Mouse (Mus musculus): ENCODE data around the gene Lrp2bp. TPM values are rescaled to one million over a fixed set of nuclear protein-coding genes. Genes with fewer than 3 reads are reported as not detected.

Gene Lrp2bp
- polyA plus RNA-seq, 1 experiment from 2014 or later: 0.45 TPM

DNA sequence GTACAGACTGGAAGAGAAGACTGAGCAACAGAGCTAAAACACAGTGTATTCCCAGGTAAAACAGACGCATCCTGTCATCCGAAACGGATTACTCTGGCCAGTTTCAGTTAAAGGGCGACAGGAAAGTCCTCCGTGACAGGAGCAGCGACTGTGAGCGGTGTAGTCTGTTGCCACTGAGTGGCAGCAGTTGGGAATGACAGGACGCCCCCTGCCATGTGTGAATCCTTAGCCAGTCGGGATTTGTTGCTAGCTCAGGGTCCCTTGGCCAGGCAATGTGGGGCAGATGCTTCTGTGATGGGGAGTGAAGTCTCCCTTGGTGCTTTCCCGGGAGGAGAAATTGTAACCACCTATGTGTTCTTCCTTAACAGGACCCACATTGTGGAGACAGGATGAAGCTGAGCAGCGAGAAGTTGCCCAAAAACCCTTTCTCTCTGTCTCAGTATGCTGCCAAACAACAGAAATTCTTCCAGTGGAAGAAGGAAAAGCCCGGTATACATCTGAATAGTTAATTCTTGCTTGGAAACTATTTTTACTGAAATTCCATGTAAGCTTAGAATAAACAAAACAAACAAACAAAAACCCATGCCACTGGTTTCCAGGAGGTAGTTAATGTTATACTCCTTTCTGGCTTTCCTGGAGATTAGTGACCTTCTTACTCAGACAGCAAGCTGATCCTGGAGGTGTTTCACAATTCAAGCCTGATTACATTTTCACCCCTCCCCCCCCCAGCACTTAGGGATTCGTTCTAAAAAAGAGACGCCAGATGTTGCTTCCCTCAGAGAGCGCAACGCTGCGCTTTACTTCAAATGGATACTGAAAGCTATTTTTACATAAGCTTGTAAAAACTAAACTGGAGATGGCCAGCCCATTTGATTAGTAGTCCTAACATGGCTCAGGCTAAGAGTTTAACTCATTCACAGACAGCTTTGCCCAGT is 11.9 kb downstream of the Lrp2bp start:
- H3K4me2 ChIP-seq (ENCODE audit: low read length): peak overlapping the region; percentile 41
- no peaks in the 10 kb centered on the region for H3K9me3 ChIP-seq (replicated peaks; ENCODE audit: low read length)
- peak; percentile 63 for DNase-seq (ENCODE audit: low spot score)
- ATAC-seq (replicated peaks; ENCODE audit: low FRiP score, low read depth): peak; percentile 74
- H3K4me1 ChIP-seq (replicated peaks; ENCODE audit: insufficient read depth, low read length): no peaks in the 10 kb centered on the region
- H3K27ac ChIP-seq: peak overlapping the region; percentile 54; the same call in 1 of the 2 replicates
- no peaks in the 10 kb centered on the region for H3K36me3 ChIP-seq (ENCODE audit: insufficient read depth, low read length)
- peak; percentile 55 for TF ChIP-seq CTCF (IDR thresholded peaks at IDR 0.05; ENCODE audit: low read depth)
- no peaks in the 10 kb centered on the region for H3K27me3 ChIP-seq (ENCODE audit: insufficient read depth, low read length)
- 17% methylated on average over 17 of the region's 17 CpGs for WGBS
- H3K9ac ChIP-seq (ENCODE audit: low read depth, low read length): no peak overlapping the region
- 0 out of 2 replicates have a peak overlapping the region, but pooled peaks have one; percentile 2 for H3K4me3 ChIP-seq (replicated peaks; ENCODE audit: low read depth, low read length)

DNA sequence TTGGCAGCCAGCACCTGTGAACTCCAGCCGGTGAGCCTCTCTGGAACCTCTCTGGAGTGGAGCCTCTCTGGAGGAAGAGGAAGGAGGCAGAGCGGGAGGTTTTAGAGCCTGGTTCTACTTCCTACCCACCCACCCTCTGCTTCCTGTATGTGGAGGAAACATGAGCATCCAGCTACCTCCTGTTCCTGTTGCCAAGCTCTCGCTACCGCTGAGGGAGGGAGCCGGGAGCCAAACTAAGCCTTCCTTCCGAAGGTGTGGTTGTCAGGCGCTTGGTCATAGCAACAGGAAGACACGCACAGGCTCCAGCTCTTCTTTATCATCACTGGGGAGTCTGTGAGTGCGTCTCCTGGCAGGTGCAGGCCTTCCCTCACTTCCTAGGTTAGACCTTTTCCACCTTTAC is 23.1 kb downstream of the Lrp2bp start:
- no peak for TF ChIP-seq CTCF (IDR thresholded peaks at IDR 0.05; ENCODE audit: low read depth)
- H3K27ac ChIP-seq: no peak overlapping the region
- DNase-seq (ENCODE audit: low spot score): no peak
- no peaks in the 10 kb centered on the region for H3K36me3 ChIP-seq (ENCODE audit: insufficient read depth, low read length)
- H3K4me3 ChIP-seq (replicated peaks; ENCODE audit: low read depth, low read length): no peak overlapping the region
- no peak for ATAC-seq (replicated peaks; ENCODE audit: low FRiP score, low read depth)
- no peak overlapping the region for H3K9ac ChIP-seq (ENCODE audit: low read depth, low read length)
- H3K9me3 ChIP-seq (replicated peaks; ENCODE audit: low read length): no peaks in the 10 kb centered on the region
- no peaks in the 10 kb centered on the region for H3K27me3 ChIP-seq (ENCODE audit: insufficient read depth, low read length)
- no peaks in the 10 kb centered on the region for H3K4me1 ChIP-seq (replicated peaks; ENCODE audit: insufficient read depth, low read length)
- 86% methylated on average over 9 of the region's 9 CpGs for WGBS
- no peak overlapping the region for H3K4me2 ChIP-seq (ENCODE audit: low read length)

DNA sequence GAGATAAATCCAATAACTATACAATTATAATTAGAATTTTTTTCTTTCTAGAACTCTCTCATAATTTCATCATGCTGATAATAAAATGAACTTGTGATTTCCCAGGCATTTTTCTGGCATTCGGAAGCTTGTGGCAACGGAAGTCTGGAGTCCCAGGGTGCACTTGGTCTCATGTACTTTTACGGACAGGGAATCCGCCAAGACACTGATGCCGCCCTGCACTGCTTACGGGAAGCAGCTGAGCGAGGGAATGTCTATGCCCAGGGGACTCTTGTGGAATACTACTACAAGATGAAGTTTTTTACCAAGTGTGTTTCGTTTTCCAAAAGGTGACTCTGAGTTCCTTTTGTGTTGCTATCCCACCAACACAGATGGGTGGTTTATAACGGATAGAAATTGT is 23.7 kb downstream of the Lrp2bp start:
- Histone ChIP-seq H3K36me3 (ENCODE audit: insufficient read depth, low read length) (no peaks in the 10 kb centered on the region), H3K9me3 (replicated peaks; ENCODE audit: low read length) (no peaks in the 10 kb centered on the region), H3K27me3 (ENCODE audit: insufficient read depth, low read length) (no peaks in the 10 kb centered on the region), H3K27ac (no peak overlapping the region), H3K4me3 (replicated peaks; ENCODE audit: low read depth, low read length) (no peak overlapping the region), H3K4me2 (ENCODE audit: low read length) (no peak overlapping the region), H3K4me1 (replicated peaks; ENCODE audit: insufficient read depth, low read length) (no peaks in the 10 kb centered on the region), H3K9ac (ENCODE audit: low read depth, low read length) (no peak overlapping the region)
- TF ChIP-seq CTCF (IDR thresholded peaks at IDR 0.05; ENCODE audit: low read depth): no peak
- ATAC-seq (replicated peaks; ENCODE audit: low FRiP score, low read depth) (no peak), DNase-seq (ENCODE audit: low spot score) (no peak)
- 93% methylated on average over 9 of the region's 9 CpGs for WGBS

- no peak for TF ChIP-seq CTCF (IDR thresholded peaks at IDR 0.05; ENCODE audit: low read depth)
- Histone ChIP-seq H3K9ac (ENCODE audit: low read depth, low read length) (no peak overlapping the region), H3K36me3 (ENCODE audit: insufficient read depth, low read length) (no peaks in the 10 kb centered on the region), H3K27me3 (ENCODE audit: insufficient read depth, low read length) (no peaks in the 10 kb centered on the region), H3K27ac (no peak overlapping the region), H3K9me3 (replicated peaks; ENCODE audit: low read length) (no peaks in the 10 kb centered on the region), H3K4me1 (replicated peaks; ENCODE audit: insufficient read depth, low read length) (no peaks in the 10 kb centered on the region), H3K4me2 (ENCODE audit: low read length) (no peak overlapping the region), H3K4me3 (replicated peaks; ENCODE audit: low read depth, low read length) (no peak overlapping the region)
- DNase-seq (ENCODE audit: low spot score): peak; percentile 44
- WGBS: 46% methylated on average over 4 of the region's 4 CpGs
- ATAC-seq (replicated peaks; ENCODE audit: low FRiP score, low read depth): no peak
Observed at GRCm38 (mm10) chr8:46024392-46024791, 25.3 kb downstream of the Lrp2bp start.

DNA sequence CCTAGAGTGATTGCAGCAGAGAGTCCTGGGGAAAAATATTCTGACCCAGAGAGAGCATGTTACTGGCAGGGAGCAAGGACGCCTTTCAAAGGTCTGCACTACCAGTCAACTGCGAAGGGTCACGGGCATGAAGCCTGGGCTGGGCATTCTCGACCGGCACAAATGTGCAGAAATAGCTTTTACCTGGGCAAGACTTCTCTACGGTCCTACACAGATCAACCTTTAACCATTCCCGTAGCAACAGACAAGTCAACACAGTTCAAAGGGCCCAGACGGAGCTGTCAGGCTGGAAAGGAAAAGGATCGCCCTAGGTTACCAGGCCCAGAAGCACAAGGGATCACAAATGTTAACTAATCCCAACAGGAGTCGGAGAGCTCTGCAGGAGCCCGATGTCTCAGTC is 37.1 kb downstream of the Lrp2bp start:
- 59% methylated on average over 11 of the region's 11 CpGs for WGBS
- Histone ChIP-seq H3K9me3 (replicated peaks; ENCODE audit: low read length) (no peaks in the 10 kb centered on the region), H3K4me1 (replicated peaks; ENCODE audit: insufficient read depth, low read length) (no peaks in the 10 kb centered on the region), H3K36me3 (ENCODE audit: insufficient read depth, low read length) (no peaks in the 10 kb centered on the region), H3K4me2 (ENCODE audit: low read length) (no peak overlapping the region), H3K27ac (no peak overlapping the region), H3K27me3 (ENCODE audit: insufficient read depth, low read length) (no peaks in the 10 kb centered on the region), H3K9ac (ENCODE audit: low read depth, low read length) (no peak overlapping the region), H3K4me3 (replicated peaks; ENCODE audit: low read depth, low read length) (no peak overlapping the region)
- ATAC-seq (replicated peaks; ENCODE audit: low FRiP score, low read depth) (0 out of 2 replicates have a peak, but pooled peaks have one; percentile 21), DNase-seq (ENCODE audit: low spot score) (peak; percentile 14)
- no peak for TF ChIP-seq CTCF (IDR thresholded peaks at IDR 0.05; ENCODE audit: low read depth)

DNA sequence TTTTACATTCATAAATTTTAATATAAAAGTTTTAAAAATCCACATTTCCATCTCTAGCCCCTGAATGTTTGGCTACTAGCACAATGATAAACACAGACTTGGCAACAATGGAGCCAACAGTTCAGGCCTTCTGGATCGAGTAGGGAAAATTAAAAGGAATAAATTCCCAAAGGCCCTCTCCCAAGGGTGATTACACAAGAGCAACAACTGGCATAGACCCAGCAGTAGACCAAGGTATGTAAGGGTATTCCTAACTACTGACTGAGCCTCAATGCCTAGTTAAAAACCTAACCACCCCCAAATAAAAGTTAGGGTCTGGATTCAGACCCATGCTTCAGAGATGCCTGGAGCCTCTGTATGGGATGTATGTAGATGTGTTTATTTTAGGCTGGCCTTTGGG is 40.6 kb downstream of the Lrp2bp start:
- no peak for ATAC-seq (replicated peaks; ENCODE audit: low FRiP score, low read depth)
- no peak overlapping the region for H3K9ac ChIP-seq (ENCODE audit: low read depth, low read length)
- no peak overlapping the region for H3K4me2 ChIP-seq (ENCODE audit: low read length)
- TF ChIP-seq CTCF (IDR thresholded peaks at IDR 0.05; ENCODE audit: low read depth): no peak
- no peaks in the 10 kb centered on the region for H3K4me1 ChIP-seq (replicated peaks; ENCODE audit: insufficient read depth, low read length)
- H3K36me3 ChIP-seq (ENCODE audit: insufficient read depth, low read length): 0 out of 2 replicates have a peak, but pooled peaks cover 6% of the 10 kb centered on the region
- WGBS: 75% methylated on average over 1 of the region's 1 CpGs
- no peaks in the 10 kb centered on the region for H3K27me3 ChIP-seq (ENCODE audit: insufficient read depth, low read length)
- no peak for DNase-seq (ENCODE audit: low spot score)
- H3K4me3 ChIP-seq (replicated peaks; ENCODE audit: low read depth, low read length): no peak overlapping the region
- no peak overlapping the region for H3K27ac ChIP-seq
- no peaks in the 10 kb centered on the region for H3K9me3 ChIP-seq (replicated peaks; ENCODE audit: low read length)

All from kidney, postnatal 0 days (tissue).